In genomic region chr13:51845072-51845471, GRCm38 (mm10) we compare ENCODE assay signal across 8 mouse cellular contexts. TPM values are rescaled to one million over a fixed set of nuclear protein-coding genes. Genes with fewer than 3 reads are reported as not detected.
DNase-seq lines count a peak whose midpoint lies in the region; ATAC-seq and TF ChIP-seq lines count a peak whose summit lies in the region.

No protein-coding gene starts in this region.

- no peak for ATAC-seq in hindbrain, embryonic 13.5 days (ENCODE audit: low FRiP score)
- ATAC-seq in limb, embryonic 14.5 days (ENCODE audit: low FRiP score, low read depth): no peak

- WGBS in hindbrain, embryonic 13.5 days: 9% methylated on average over 10 of the region's 10 CpGs
- 17% methylated on average over 10 of the region's 10 CpGs for WGBS in limb, embryonic 14.5 days

- peaks cover 42% of the 10 kb centered on the region for H3K27me3 ChIP-seq in hindbrain, embryonic 13.5 days
- no peaks in the 10 kb centered on the region for H3K27me3 ChIP-seq in limb, embryonic 14.5 days (ENCODE audit: control insufficient read depth, insufficient read depth, low read length)

- no peaks in the 10 kb centered on the region for H3K36me3 ChIP-seq in hindbrain, embryonic 13.5 days
- H3K36me3 ChIP-seq in limb, embryonic 14.5 days (ENCODE audit: control insufficient read depth, insufficient read depth, low read length): no peaks in the 10 kb centered on the region

- peak overlapping the region; percentile 88 for H3K4me2 ChIP-seq in hindbrain, embryonic 13.5 days
- H3K4me2 ChIP-seq in limb, embryonic 14.5 days (replicated peaks; ENCODE audit: low read depth, low read length, severe bottlenecking): peak overlapping the region; percentile 95; the same call in 1 of the 2 replicates

- intact Hi-C loops in gastrocnemius, postnatal 14 days (cut with DNase I; ENCODE audit: low total_unique reads): loop anchor here (5.0 to 10.0 kb wide), 2 partner anchors 57 to 180 kb away; no protein-coding TSS in a partner anchor

- peak overlapping the region; percentile 76; the same call in 1 of the 2 replicates for H3K9ac ChIP-seq in hindbrain, embryonic 13.5 days
- H3K9ac ChIP-seq in limb, embryonic 14.5 days (ENCODE audit: low read depth, low read length, severe bottlenecking): no peak overlapping the region

- no peak for TF ChIP-seq POLR2A in limb, embryonic 14.5 days (IDR thresholded peaks at IDR 0.05; ENCODE audit: borderline replicate concordance, extremely low read depth, insufficient read depth, insufficient read length)

- peak overlapping the region; percentile 52 for H3K4me3 ChIP-seq in hindbrain, embryonic 13.5 days
- peak overlapping the region; percentile 66 for H3K4me3 ChIP-seq in limb, embryonic 14.5 days (replicated peaks; ENCODE audit: low read length)

- peak overlapping the region; percentile 88 for H3K27ac ChIP-seq in hindbrain, embryonic 13.5 days
- H3K27ac ChIP-seq in limb, embryonic 14.5 days (replicated peaks; ENCODE audit: low read depth, low read length): no peak overlapping the region

- H3K9me3 ChIP-seq in hindbrain, embryonic 13.5 days: no peaks in the 10 kb centered on the region
- no peaks in the 10 kb centered on the region for H3K9me3 ChIP-seq in limb, embryonic 14.5 days (ENCODE audit: control insufficient read depth, low read length)

- peaks cover 65% of the 10 kb centered on the region for H3K4me1 ChIP-seq in hindbrain, embryonic 13.5 days (replicated peaks)
- peaks cover 33% of the 10 kb centered on the region for H3K4me1 ChIP-seq in limb, embryonic 14.5 days (ENCODE audit: control insufficient read depth, insufficient read depth, low read length)

- peak; percentile 33 for DNase-seq in adrenal gland, adult 2 months
- DNase-seq in adrenal gland, postnatal 4 days (ENCODE audit: low spot score in 2 of 2): no peak
- peak; percentile 40 for DNase-seq in thymus, postnatal 0 days (ENCODE audit: low spot score)
- no peak for DNase-seq in thymus, adult 18-20 months
- no peak for DNase-seq in limb, embryonic 14.5 days (ENCODE audit: low spot score)
- peak; percentile 49 for DNase-seq in neural tube, embryonic 10.5 days (ENCODE audit: extremely low spot score, low spot score)
- DNase-seq in gastrocnemius, postnatal 14 days: no peak

RNA-seq across cellular contexts. Expression of gene Gadd45g, which starts 1.4 kb away (rescaled TPM):
- total RNA-seq in adrenal gland, adult 2 months (2021): 10 to 100 TPM; 41.0 to 57.6 TPM
- polyA plus RNA-seq in adrenal gland, adult 2 months (2012; rRNA removed): 20.8 and 30.2 TPM in 2 replicates
- total RNA-seq in adrenal gland, postnatal 4 days (2021): 10 to 100 TPM; 22.9 to 25.0 TPM
- polyA plus RNA-seq in thymus, postnatal 0 days (2015; fragmentation: Nextera tagmentation; extraction: Ambion mirVana): 14.2 and 16.1 TPM in 2 replicates
- polyA plus RNA-seq in hindbrain, embryonic 13.5 days (2015; fragmentation: Nextera tagmentation; extraction: Ambion mirVana): 113 and 116 TPM in 2 replicates
- polyA plus RNA-seq in limb, embryonic 14.5 days (2012; rRNA removed): 50.0 and 51.5 TPM in 2 replicates
- polyA plus RNA-seq in limb, embryonic 14.5 days (2014; fragmentation: Nextera tagmentation; extraction: Ambion mirVana): 38.1 and 43.2 TPM in 2 replicates
- total RNA-seq in gastrocnemius, postnatal 14 days (2021): 10 to 100 TPM; 10.1 to 33.9 TPM

RNA-seq across cellular contexts. Expression of gene Sema4d, which starts 51.5 kb away (rescaled TPM):
- 10 to 100 TPM; 14.6 to 15.1 TPM for total RNA-seq in adrenal gland, adult 2 months (2021)
- polyA plus RNA-seq in adrenal gland, adult 2 months (2012; rRNA removed): 13.3 and 13.7 TPM in 2 replicates
- 10 to 100 TPM; 22.0 to 30.9 TPM for total RNA-seq in adrenal gland, postnatal 4 days (2021)
- 55.9 and 58.5 TPM in 2 replicates for polyA plus RNA-seq in thymus, postnatal 0 days (2015; fragmentation: Nextera tagmentation; extraction: Ambion mirVana)
- polyA plus RNA-seq in hindbrain, embryonic 13.5 days (2015; fragmentation: Nextera tagmentation; extraction: Ambion mirVana): 10.5 and 10.9 TPM in 2 replicates
- polyA plus RNA-seq in limb, embryonic 14.5 days (2012; rRNA removed): 8.5 and 9.6 TPM in 2 replicates
- 6.8 and 8.0 TPM in 2 replicates for polyA plus RNA-seq in limb, embryonic 14.5 days (2014; fragmentation: Nextera tagmentation; extraction: Ambion mirVana)
- total RNA-seq in gastrocnemius, postnatal 14 days (2021): 100 to 1,000 TPM; 126 to 130 TPM

Comparison
In these comparisons a context has a peak if more than half of its experiments do, and no peak if none do; other contexts are left out.
1. DNase-seq: peak in adrenal gland, adult 2 months (single experiment), thymus, postnatal 0 days (single experiment) and neural tube, embryonic 10.5 days (single experiment); none in adrenal gland, postnatal 4 days (0 of 2), thymus, adult 18-20 months (0 of 2), limb, embryonic 14.5 days (single experiment) and gastrocnemius, postnatal 14 days (single experiment).